Mouse (Mus musculus) liver, adult 2 months (tissue): Measurements from ENCODE around the gene Ano3. TPM values are rescaled to one million over a fixed set of nuclear protein-coding genes. Genes with fewer than 3 reads are reported as not detected.

Experiments
- DNase-seq: peaks from one replicate; pipeline ENCODE4 v3.0.0-alpha.2; 2011; ENCODE audit warnings: low read depth, low spot score; ENCODE audit errors: extremely low read depth
- H3K27ac ChIP-seq: fragments of 200-500 bp; replicated peaks from 2 replicates; pipeline ENCODE4 v1.5.1; 2012; ENCODE audit warnings: low read depth, mild to moderate bottlenecking, control low read depth, inconsistent platforms, low read length; ENCODE audit not compliant: insufficient read depth
- H3K27me3 ChIP-seq: fragments of 200-500 bp; 2 replicates; pipeline ENCODE4 v1.6.1; 2012; ENCODE audit warnings: mild to moderate bottlenecking, moderate library complexity, low read length, inconsistent platforms; ENCODE audit not compliant: control insufficient read depth, insufficient read depth
- H3K36me3 ChIP-seq: fragments of 200-500 bp; 2 replicates; pipeline ENCODE4 v1.6.1; 2012; ENCODE audit warnings: low read length, inconsistent platforms; ENCODE audit not compliant: control insufficient read depth, insufficient read depth
- H3K4me1 ChIP-seq: fragments of 200-500 bp; 2 replicates; pipeline ENCODE4 v1.6.1; 2011; ENCODE audit warnings: low read length; ENCODE audit not compliant: control insufficient read depth, insufficient read depth
- H3K4me3 ChIP-seq: fragments of 200-500 bp; 2 replicates; pipeline ENCODE4 v1.5.1; 2011; ENCODE audit warnings: low read depth, mild to moderate bottlenecking, control low read depth, low read length, moderate library complexity; ENCODE audit not compliant: insufficient read depth
- H3K79me2 ChIP-seq: fragments of 200-500 bp; 2 replicates; pipeline ENCODE4 v1.6.1; 2012; ENCODE audit warnings: inconsistent platforms, mild to moderate bottlenecking, low read length, moderate library complexity; ENCODE audit not compliant: control insufficient read depth, insufficient read depth
- H3K9ac ChIP-seq: fragments of 200-500 bp; 2 replicates; pipeline ENCODE4 v1.6.1; 2012; ENCODE audit warnings: low read depth, mild to moderate bottlenecking, control low read depth, inconsistent platforms, low read length
- CTCF ChIP-seq: fragments of 200-500 bp; IDR thresholded peaks from 2 replicates; pipeline ENCODE4 v1.5.1; 2011; ENCODE audit warnings: low read depth, low read length, control low read depth
- POLR2A ChIP-seq: fragments of 200-500 bp; IDR thresholded peaks from 2 replicates; pipeline ENCODE4 v1.6.1; 2011; ENCODE audit warnings: low read length, control low read depth; ENCODE audit not compliant: insufficient read depth; ENCODE audit errors: extremely low read depth
- WGBS: fragments of 180-500 bp; shearing (Covaris S2); methylation state at CpG from one replicate; pipeline ENCODE4 v1.1.7; 2018; 5-methylcytosine and 5-hydroxymethylcytosine counted together
- polyA plus RNA-seq: library from polyadenylated mRNA; depleted of rRNA; stranded (reverse); fragments of >200 nt; gene quantifications from 2 replicates; pipeline ENCODE4 v1.2.3, GENCODE M21; 2012
- total RNA-seq: library from RNA; depleted of rRNA; stranded (reverse); fragments of >200 nt; gene quantifications from 2 replicates; pipeline ENCODE4 v1.2.3, GENCODE M21; 2014

The Ano3 gene
- total and polyA plus RNA-seq, 2 experiments = not detected

GRCm38 (mm10) chr2:110795928-110796327 lies 154.8 kb downstream of the Ano3 start:
- Histone ChIP-seq H3K9ac (no peak overlapping the region), H3K27me3 (no peaks in the 10 kb centered on the region), H3K36me3 (no peaks in the 10 kb centered on the region), H3K4me3 (no peak overlapping the region), H3K4me1 (no peaks in the 10 kb centered on the region), H3K79me2 (no peaks in the 10 kb centered on the region), H3K27ac (no peak overlapping the region)
- TF ChIP-seq POLR2A (no peak), CTCF (no peak)
- DNase-seq = no peak
- 52% methylated on average over 1 of the region's 1 CpGs for WGBS

GRCm38 (mm10) chr2:110795433-110795832 lies 155.3 kb downstream of the Ano3 start:
- no peak overlapping the region for H3K4me3 ChIP-seq
- WGBS = 66% methylated on average over 3 of the region's 3 CpGs
- H3K4me1 ChIP-seq = no peaks in the 10 kb centered on the region
- no peak overlapping the region for H3K9ac ChIP-seq
- no peak for DNase-seq
- H3K79me2 ChIP-seq = no peaks in the 10 kb centered on the region
- H3K36me3 ChIP-seq = no peaks in the 10 kb centered on the region
- no peaks in the 10 kb centered on the region for H3K27me3 ChIP-seq
- TF ChIP-seq CTCF (no peak), POLR2A (no peak)
- no peak overlapping the region for H3K27ac ChIP-seq

- Histone ChIP-seq H3K36me3 (no peaks in the 10 kb centered on the region), H3K4me1 (no peaks in the 10 kb centered on the region), H3K27ac (no peak overlapping the region), H3K9ac (no peak overlapping the region), H3K27me3 (no peaks in the 10 kb centered on the region), H3K4me3 (no peak overlapping the region), H3K79me2 (no peaks in the 10 kb centered on the region)
- WGBS = 81% methylated on average over 3 of the region's 3 CpGs
- DNase-seq = no peak
- TF ChIP-seq CTCF (no peak), POLR2A (no peak)
These were observed 163.3 kb downstream of the Ano3 start for GRCm38 (mm10) chr2:110787396-110787795.

- Histone ChIP-seq H3K27me3 (no peaks in the 10 kb centered on the region), H3K9ac (no peak overlapping the region), H3K27ac (no peak overlapping the region), H3K4me3 (no peak overlapping the region), H3K36me3 (no peaks in the 10 kb centered on the region), H3K79me2 (no peaks in the 10 kb centered on the region), H3K4me1 (no peaks in the 10 kb centered on the region)
- 75% methylated on average over 2 of the region's 2 CpGs for WGBS
- no peak for DNase-seq
- TF ChIP-seq CTCF (no peak), POLR2A (no peak)
These were observed 191.3 kb downstream of the Ano3 start for GRCm38 (mm10) chr2:110759434-110759833.

- 76% methylated on average over 2 of the region's 2 CpGs for WGBS
- Histone ChIP-seq H3K79me2 (no peaks in the 10 kb centered on the region), H3K27ac (no peak overlapping the region), H3K36me3 (no peaks in the 10 kb centered on the region), H3K4me1 (no peaks in the 10 kb centered on the region), H3K9ac (no peak overlapping the region), H3K4me3 (no peak overlapping the region), H3K27me3 (no peaks in the 10 kb centered on the region)
- no peak for DNase-seq
- TF ChIP-seq POLR2A (no peak), CTCF (no peak)
These were observed 193.2 kb downstream of the Ano3 start for GRCm38 (mm10) chr2:110757556-110757955.

GRCm38 (mm10) chr2:110740493-110740892 lies 210.2 kb downstream of the Ano3 start:
- Histone ChIP-seq H3K27ac (no peak overlapping the region), H3K4me1 (no peaks in the 10 kb centered on the region), H3K36me3 (no peaks in the 10 kb centered on the region), H3K9ac (no peak overlapping the region), H3K4me3 (no peak overlapping the region), H3K79me2 (no peaks in the 10 kb centered on the region), H3K27me3 (no peaks in the 10 kb centered on the region)
- no peak for DNase-seq
- TF ChIP-seq POLR2A = no peak
- TF ChIP-seq CTCF = no peak
- 35% methylated on average over 1 of the region's 1 CpGs for WGBS
